Mouse (Mus musculus): ENCODE measurements around the gene Agtr1a. TPM values are rescaled to one million over a fixed set of nuclear protein-coding genes. Genes with fewer than 3 reads are reported as not detected.

Agtr1a gene
- total RNA-seq, 2 experiments from 2014 or later = 1.1 to 1.9 TPM

- intact Hi-C loops (cut with DNase I) = no loop called here
Measured at GRCm38 (mm10) chr13:30359886-30360285, 23.6 kb downstream of the Agtr1a start.

DNA sequence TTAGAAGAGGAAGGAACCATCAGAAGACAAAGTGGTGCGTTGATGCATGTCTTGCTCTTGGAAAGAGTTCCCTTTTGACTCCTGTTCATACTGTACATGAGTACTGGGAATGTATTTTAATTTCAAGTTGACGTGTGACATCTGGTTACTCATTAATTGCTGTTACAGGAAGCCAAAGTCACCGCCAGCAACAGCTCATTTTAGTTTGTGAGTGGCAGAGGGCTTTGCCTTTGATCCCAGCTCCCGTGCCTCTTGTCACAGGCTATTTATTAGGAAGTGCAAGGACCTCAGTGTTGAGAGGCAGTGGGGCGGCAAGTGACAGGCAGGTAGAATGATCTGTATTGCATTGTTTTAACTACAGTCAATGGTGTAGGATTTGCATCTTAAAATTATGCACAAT is 24.8 kb downstream of the Agtr1a start:
- intact Hi-C loops (cut with DNase I) = no loop called here
- no peak for DNase-seq (ENCODE audit: low spot score in 2 of 2)

More at GRCm38 (mm10) chr13:30359886-30360285, 23.6 kb downstream of the Agtr1a start:
- no peak for DNase-seq (ENCODE audit: low spot score in 2 of 2)

DNA sequence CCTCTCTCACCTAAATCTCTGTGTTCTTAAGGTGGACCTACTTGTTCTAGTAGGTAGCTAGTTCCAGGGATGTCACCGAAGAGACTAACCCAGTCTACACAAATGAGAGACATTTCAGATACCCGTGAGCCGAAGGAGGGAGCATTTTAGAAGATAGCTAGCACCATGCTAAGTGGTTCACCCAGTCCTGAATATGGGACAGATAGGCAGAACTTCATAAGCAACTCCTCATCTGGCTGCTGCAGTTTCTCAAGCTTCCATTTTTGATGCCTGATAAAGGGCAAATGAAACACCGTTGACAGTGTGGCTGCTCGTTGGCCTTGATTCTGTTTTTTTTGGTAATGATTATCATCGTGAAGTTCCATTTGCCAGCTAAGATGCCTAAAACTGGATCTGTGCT is 25.8 kb downstream of the Agtr1a start:
- no peak for DNase-seq (ENCODE audit: low spot score in 2 of 2)
- intact Hi-C loops (cut with DNase I) = no loop called here

- intact Hi-C loops (cut with DNase I) = no loop called here
- no peak for DNase-seq (ENCODE audit: low spot score in 2 of 2)
Measured at GRCm38 (mm10) chr13:30364097-30364625, 27.9 kb downstream of the Agtr1a start.

DNA sequence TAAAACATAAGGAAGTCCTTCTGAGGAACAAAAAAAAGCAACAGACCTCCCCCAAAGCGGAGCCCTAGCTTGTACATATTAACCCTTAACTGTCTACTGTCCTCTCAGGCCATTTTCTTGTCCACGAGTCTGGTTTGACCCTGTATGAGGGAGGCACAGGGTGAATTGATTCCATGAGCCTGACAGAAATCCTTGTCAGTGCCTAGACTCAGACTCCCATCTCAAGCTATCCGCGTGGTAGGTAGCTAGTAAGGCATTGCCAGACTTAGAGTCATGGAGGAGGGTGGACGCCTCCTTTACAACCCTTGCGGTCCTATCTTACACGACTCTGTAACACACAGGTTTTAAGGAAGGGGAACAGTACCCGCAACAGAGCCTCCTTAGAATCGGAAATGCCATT is 28.5 kb downstream of the Agtr1a start:
- intact Hi-C loops (cut with DNase I) = no loop called here
- no peak for DNase-seq (ENCODE audit: low spot score in 2 of 2)

- DNase-seq (ENCODE audit: low spot score in 2 of 2) = no peak
- intact Hi-C loops (cut with DNase I) = no loop called here
Measured at GRCm38 (mm10) chr13:30365378-30365777, 29.1 kb downstream of the Agtr1a start.

- no peak for DNase-seq (ENCODE audit: low spot score in 2 of 2)
- intact Hi-C loops (cut with DNase I) = no loop called here
Measured at GRCm38 (mm10) chr13:30368116-30368515, 31.9 kb downstream of the Agtr1a start.

DNA sequence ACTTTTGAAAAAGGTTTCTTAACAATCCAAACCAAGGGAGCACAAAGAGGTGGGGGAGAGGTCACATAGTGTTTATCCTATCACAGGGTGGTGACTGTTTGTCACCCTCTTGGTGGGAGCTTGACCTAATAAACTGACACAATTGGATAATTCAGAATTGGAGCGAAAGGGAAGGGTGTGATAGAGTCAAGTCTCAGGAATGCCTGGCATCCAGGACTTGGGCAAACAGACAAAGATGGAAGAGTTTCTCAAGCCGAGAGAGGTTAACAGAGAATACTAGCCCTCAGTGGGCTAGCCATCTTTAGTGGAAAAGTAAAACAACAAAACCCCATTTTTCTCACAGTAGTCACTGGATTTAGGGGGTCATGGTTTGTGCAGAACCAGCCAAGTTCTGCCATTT is 32.5 kb downstream of the Agtr1a start:
- no peak for DNase-seq (ENCODE audit: low spot score in 2 of 2)
- intact Hi-C loops (cut with DNase I) = no loop called here

- no peak for DNase-seq (ENCODE audit: low spot score in 2 of 2)
- intact Hi-C loops (cut with DNase I) = no loop called here
Measured at GRCm38 (mm10) chr13:30378868-30379267, 42.6 kb downstream of the Agtr1a start.

DNA sequence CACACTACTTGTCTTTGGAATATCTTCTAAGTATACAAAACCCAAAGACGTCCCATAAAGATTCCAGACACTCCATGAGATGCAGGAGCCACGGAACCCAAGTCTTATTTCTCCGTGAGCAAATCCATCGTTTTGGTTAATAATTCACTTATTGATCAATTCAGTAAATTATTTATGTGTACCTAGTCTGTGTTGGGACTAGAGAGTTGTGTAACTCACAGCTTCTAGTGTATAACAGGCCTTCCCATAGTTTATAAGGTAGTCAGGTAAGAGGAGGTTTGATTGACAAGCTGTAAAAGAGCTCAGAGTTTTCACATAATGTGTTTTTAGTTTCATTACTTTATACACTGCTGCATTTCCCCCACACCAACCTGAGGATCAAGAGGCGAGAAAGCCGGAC is 48.9 kb downstream of the Agtr1a start:
- intact Hi-C loops (cut with DNase I) = no loop called here
- no peak for DNase-seq (ENCODE audit: low spot score in 2 of 2)

GRCm38 (mm10) chr13:30394123-30394522 is 57.9 kb downstream of the Agtr1a start:
- DNase-seq (ENCODE audit: low spot score in 2 of 2) = no peak
- intact Hi-C loops (cut with DNase I) = no loop called here

DNA sequence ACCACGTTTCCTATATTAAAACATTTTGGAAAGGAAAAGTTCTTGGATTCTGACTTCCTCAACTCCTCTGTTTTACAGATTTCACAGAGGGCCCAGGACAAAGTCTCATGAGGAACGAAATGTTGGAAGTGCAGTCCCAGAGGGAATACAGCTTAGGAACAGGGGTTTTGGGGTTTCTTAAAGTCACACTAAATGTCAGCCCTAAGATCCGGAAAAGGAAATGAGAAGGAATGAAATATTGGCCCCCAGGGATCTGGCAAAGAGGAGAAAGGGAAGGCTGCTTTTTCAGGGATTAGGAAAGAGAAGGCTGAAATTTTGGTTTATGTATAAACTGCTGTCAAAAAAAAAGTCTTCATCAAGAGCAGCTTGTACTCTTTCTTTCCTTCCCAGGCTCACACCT is 60.2 kb downstream of the Agtr1a start:
- intact Hi-C loops (cut with DNase I) = no loop called here

DNA sequence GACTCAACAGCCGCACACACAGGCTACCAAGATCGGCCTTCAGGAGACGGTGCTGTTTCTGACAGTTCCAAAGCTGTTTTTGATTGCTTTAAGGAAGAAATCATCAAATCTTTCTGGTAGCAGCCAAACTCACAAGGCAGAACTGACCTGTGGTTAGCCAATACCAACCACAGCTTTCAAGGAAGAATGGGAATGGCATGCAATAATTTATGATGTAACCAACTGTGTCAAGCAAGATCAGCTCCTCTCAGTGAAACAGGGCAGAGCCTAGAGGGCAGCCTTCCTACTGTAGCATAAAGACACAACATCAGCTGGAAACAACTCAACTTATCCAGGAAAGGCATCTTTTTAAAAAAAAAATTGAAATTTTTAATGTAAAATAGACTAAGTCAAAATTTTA is 62.6 kb downstream of the Agtr1a start:
- no peak for DNase-seq (ENCODE audit: low spot score in 2 of 2)
- intact Hi-C loops (cut with DNase I) = no loop called here

More for the DNA sequence above, 60.2 kb downstream of the Agtr1a start:
- DNase-seq (ENCODE audit: low spot score in 2 of 2) = no peak

DNA sequence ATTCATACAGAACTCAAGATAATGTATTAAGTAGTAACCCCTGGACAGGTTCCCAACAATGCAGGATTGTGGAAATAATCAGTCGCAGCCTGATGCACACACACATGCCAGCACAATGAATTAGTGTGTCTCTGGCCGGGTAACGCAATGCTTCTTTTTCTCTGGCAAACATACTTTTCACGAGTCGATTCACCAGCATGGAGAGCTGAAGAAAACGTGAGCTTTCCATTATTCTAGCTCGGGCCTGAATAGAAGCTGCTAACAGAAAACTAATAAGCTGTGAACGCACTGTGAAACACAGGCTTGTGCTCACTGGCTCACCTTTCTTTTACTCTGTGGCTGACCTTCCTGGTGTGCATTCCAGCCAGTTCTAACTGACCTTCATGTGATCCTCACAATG is 64.4 kb downstream of the Agtr1a start:
- intact Hi-C loops (cut with DNase I) = no loop called here
- DNase-seq (ENCODE audit: low spot score in 2 of 2) = no peak

DNA sequence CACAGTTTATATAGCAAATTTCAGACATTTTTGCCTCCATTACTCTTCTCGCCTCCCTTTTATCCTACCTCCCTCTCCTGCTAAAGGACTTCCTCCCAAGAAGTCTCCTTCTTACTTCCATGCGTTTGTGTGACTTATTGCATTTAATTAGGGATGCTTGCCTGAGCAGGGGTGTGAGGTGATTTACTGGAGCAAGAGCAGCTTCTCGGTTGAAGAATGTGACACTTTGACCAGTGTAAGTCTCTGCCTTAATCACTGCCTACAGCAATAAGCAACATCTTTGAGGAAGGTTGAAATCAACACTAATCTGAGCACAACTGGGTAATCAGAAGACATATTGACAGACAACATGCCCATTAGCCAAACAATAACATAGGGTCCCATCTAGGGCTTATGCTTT is 67.6 kb downstream of the Agtr1a start:
- no peak for DNase-seq (ENCODE audit: low spot score in 2 of 2)
- intact Hi-C loops (cut with DNase I) = no loop called here

DNA sequence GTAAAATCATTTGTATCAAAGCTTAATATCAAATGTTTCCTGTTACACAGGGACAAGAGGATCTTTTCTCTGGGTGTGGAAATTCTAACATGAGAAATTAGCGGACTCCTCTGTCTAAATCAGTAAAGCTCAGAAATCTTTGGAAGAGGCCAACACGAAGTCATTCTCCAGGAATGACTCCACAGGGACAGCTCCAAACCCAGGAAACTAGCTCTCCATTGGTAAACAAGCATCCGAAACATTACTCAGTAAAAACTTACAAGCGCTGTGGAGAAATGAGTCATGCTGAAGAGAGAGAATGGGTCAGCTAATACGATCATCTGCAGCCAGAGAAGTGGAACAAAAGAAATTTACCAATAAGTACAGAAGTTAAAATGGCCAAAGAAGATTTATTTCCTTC is 82.4 kb downstream of the Agtr1a start:
- DNase-seq (ENCODE audit: low spot score in 2 of 2) = no peak
- intact Hi-C loops (cut with DNase I) = no loop called here

- intact Hi-C loops (cut with DNase I) = no loop called here
- DNase-seq (ENCODE audit: low spot score in 2 of 2) = no peak
Measured at GRCm38 (mm10) chr13:30427008-30427407, 90.8 kb downstream of the Agtr1a start.

DNA sequence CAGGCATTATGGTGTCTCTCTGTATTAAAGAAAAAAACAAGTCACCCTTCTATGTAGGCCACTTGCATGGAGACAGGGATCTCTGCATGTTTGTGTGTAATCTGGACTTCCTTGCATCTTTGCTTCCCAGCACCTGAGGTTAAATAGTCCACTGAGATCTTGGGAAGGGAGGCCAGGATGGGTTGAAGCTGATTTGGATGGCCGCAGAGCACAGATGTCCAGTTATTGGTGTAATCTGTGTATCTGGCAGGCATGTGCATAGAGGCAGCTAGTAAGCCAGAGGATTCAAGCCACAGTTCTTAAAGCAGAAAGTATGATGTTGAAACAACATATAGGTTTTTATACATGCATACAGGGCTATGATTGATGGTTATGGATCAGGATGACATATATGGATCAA is 91.2 kb downstream of the Agtr1a start:
- intact Hi-C loops (cut with DNase I) = no loop called here

More for the DNA sequence above, 91.2 kb downstream of the Agtr1a start:
- no peak for DNase-seq (ENCODE audit: low spot score in 2 of 2)
